Mouse (Mus musculus): ENCODE measurements around the gene Spast. TPM values are rescaled to one million over a fixed set of nuclear protein-coding genes. Genes with fewer than 3 reads are reported as not detected.

Gene Spast
- total RNA-seq, 2 experiments from 2014 or later: 41.3 to 44.0 TPM

GRCm38 (mm10) chr17:74414671-74415070 lies 75.9 kb downstream of the Spast start:
- intact Hi-C loops (cut with DNase I): no loop called here
- DNase-seq: no peak

DNA sequence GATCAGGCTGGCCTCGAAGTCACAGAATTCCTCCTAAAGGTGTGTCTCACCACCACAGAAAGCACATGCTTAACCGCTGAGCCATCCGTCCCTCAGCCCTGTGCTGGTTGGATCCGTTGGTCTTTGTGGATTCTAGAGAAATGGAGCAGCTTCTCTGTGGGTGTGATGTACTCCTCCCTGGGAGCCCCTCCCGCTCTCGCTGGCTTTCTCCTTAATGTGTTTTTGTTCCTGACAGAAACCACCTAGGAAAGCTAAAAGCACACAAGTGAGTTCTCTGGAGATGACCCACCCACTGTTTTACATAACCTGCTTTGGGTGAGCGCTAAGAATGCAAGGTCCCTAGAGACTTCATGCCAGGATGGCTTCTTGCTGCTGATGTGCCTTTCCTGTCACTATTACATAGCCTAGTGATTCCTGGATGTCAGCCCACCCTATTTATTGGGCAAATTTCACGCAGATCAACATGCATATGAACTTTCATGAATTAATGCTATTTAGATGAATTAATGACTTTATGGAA lies 78.1 kb downstream of the Spast start:
- no peak for DNase-seq
- intact Hi-C loops (cut with DNase I): no loop called here

DNA sequence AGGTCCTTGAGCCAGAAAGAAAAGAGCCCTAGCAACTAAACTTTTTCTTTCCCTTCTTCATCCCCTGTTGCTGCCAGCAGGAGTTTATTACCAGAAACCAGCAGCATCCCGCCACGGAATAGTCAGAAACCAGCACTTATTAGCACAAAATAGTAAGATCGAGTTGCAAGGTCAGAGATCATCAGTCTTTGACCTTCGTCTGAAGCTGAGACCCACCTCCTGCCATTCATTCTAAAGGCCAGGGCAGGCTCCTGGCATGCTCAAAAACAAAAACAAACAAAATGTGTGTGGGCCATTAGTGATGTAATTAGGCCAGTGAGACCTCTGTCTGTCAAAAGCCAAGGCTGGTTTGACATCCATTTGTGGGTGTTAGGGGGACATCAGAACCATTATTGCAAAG lies 79.4 kb downstream of the Spast start:
- intact Hi-C loops (cut with DNase I): no loop called here
- DNase-seq: no peak

GRCm38 (mm10) chr17:74420656-74421055 lies 81.9 kb downstream of the Spast start:
- no peak for DNase-seq
- intact Hi-C loops (cut with DNase I): loop anchor here (5.0 kb wide), 1 partner anchor 43 kb away; no protein-coding TSS in a partner anchor

GRCm38 (mm10) chr17:74424401-74425005 lies 85.7 kb downstream of the Spast start:
- intact Hi-C loops (cut with DNase I): loop anchor here (5.0 kb wide), 1 partner anchor 47 kb away; no protein-coding TSS in a partner anchor
- DNase-seq: no peak

DNA sequence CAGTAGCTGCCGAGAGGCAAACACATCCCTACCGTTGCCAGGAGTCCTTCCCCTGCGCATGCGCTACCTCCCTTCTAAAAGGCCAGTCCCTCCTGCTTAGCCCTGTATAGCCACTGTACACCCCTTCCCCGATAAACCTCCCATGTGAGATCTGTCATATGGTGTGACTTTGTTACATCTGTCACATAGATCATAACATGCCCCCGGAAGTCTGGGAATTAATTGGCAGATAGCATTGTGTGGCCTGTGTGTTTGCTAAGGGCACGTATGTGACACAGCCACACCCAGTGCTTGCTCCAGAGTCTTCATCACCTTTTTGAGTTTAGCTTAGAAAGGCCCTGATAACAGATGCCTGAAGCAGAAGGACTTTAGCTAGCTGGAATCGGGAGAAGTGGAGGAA lies 91.3 kb downstream of the Spast start:
- DNase-seq: no peak
- intact Hi-C loops (cut with DNase I): no loop called here

DNA sequence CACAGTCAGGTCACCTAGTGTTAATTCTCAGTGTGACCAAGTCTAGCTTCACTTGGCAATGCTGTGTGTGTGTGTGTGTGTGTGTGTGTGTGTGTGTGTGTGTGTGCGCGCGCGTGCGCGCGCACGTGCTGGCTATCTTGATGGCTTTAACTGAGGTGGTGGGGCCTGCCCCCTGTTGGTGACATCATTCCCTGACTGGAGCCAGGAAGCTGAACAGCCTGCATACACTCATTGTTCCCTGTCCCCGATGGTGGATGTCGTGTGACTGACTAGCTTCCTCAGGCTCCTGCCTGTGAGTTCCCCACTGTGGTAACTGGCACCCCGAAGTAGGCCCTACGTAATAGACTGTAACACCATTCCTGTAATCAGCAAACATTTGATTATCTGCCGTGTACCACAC lies 92.7 kb downstream of the Spast start:
- intact Hi-C loops (cut with DNase I): no loop called here
- DNase-seq: no peak

DNA sequence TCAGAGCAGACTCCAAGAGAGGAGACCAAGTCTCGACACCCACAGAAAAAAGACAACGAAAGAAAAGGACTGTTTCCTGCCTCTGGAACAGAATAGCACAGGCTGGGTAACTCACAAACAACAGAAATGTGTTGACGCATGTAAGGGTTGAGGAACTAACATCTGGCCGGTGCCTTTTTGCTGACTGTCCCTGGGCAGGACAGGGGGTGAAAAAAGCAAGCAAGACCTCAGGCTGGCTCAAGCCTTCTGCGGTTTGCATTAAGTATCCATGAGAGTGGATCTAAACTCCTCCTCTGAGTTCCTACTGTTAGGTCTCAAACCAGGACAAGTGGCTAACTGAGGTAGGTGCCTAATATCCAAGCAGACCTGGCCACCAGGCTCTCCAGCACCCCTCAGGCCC lies 93.8 kb downstream of the Spast start:
- no peak for DNase-seq
- intact Hi-C loops (cut with DNase I): no loop called here

GRCm38 (mm10) chr17:74437762-74438161 lies 99.0 kb downstream of the Spast start:
- intact Hi-C loops (cut with DNase I): no loop called here
- DNase-seq: no peak

DNA sequence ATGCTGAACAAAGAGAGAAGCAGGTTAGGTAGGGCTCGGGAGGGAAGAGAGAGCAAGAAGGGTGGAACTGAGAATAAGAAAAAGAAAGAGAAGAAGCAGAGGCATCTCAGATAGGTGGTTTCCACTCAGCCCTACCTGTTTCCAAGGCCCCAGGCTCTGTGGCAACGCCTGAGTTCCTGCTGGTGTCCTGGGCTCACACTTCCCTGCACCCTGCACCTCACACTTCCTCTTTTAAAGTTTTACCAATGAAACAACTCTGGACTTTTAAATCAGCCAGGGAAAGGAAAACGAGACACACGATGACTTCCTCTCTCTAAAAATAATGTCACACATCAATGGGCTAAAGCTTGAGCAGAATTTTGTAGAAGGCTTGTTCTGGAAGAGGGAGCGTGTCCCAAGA lies 101.7 kb downstream of the Spast start:
- intact Hi-C loops (cut with DNase I): no loop called here
- no peak for DNase-seq

Other genes starting within 250 kb of the Spast start
- gene Memo1, start 43.5 kb upstream of the Spast start, total RNA-seq (2021): 10 to 100 TPM; 53.7 to 54.6 TPM
- 10 to 100 TPM; 44.7 to 47.3 TPM for gene Dpy30, start 15.0 kb upstream of the Spast start, total RNA-seq (2021)
- 1 to 10 TPM; 4.3 to 7.0 TPM for gene Slc30a6, start 56.6 kb downstream of the Spast start, total RNA-seq (2021)
- gene Nlrc4, start 120.2 kb downstream of the Spast start, total RNA-seq (2021): under 1 TPM; 0.08 to 0.25 TPM
- gene Yipf4, start 150.5 kb downstream of the Spast start, total RNA-seq (2021): 10 to 100 TPM; 19.5 to 25.6 TPM
- gene Birc6, start 189.3 kb downstream of the Spast start, total RNA-seq (2021): 10 to 100 TPM; 50.1 to 60.1 TPM

Data from gastrocnemius, postnatal 36 days (tissue).